Mouse (Mus musculus) myocyte (in vitro differentiated cells): ENCODE data around the gene Cct5.

Experiments used
- E2F4 ChIP-seq: IDR thresholded peaks from one replicate; pipeline ENCODE4 v1.6.1; 2011; ENCODE audit warnings: mild to moderate bottlenecking, control low read depth, moderate library complexity; ENCODE audit not compliant: insufficient read depth
- MAX ChIP-seq: IDR thresholded peaks from one replicate; pipeline ENCODE4 v1.6.1; 2011; ENCODE audit warnings: low read depth, mild to moderate bottlenecking, control low read depth
- MYOD1 ChIP-seq, 3 experiments: IDR thresholded peaks; one replicate each; pipeline ENCODE4 v1.6.1; 2011; ENCODE audit warnings: control low read depth in 2 of 3, low read depth in 2 of 3, mild to moderate bottlenecking in 2 of 3, moderate library complexity in 1 of 3; ENCODE audit not compliant: insufficient read length in 2 of 3, control insufficient read depth in 1 of 3
- POLR2A ChIP-seq: IDR thresholded peaks from one replicate; pipeline ENCODE4 v1.6.1; 2011; ENCODE audit warnings: low read depth, mild to moderate bottlenecking, control low read depth, moderate library complexity; ENCODE audit not compliant: insufficient read length
- USF1 ChIP-seq: IDR thresholded peaks from one replicate; pipeline ENCODE4 v1.6.1; 2011; ENCODE audit warnings: low read depth, mild to moderate bottlenecking, control low read depth, moderate library complexity

DNA sequence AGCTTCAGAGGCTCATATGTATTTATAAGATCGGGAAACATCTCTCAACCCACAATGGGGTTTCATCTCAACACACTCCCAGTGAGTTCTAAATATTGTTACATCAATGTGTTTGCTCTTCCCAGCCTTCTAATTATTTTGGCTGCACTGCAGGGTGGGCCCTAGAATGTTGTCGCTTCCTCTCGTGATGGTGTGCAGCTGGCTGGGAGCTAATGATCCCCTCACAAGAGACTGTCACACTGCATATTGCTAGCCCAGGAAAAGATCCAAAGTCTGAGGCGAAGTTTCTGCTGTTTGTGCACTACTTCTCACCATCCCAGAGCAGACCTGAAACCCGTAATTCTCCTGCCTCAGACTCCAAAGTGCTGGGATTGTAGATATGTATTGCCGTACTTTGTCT lies 45.6 kb upstream of the Cct5 start:
- TF ChIP-seq POLR2A (no peak), E2F4 (no peak), MAX (no peak), USF1 (no peak), MYOD1 (IDR thresholded peaks at IDR 0.05; ENCODE audit: control insufficient read depth in 1 of 3, insufficient read length in 2 of 3, low read depth in 2 of 3) (no peak)
